15 mouse cellular contexts compared by ENCODE assay signal in genomic region chr3:133341106-133341505, GRCm38 (mm10).
"Had no signal": no experiment of that assay in that cellular context is flagged by ENCODE, and none has a peak within 500 bp of the region (broad histone marks: within the 10 kb centered on the region; RNA-seq: fewer than 3 reads in every experiment).

No protein-coding gene starts in this region.

- ATAC-seq: intestine, postnatal 0 days; liver, embryonic 12.5 days had no signal

- H3K4me2 ChIP-seq: kidney, embryonic 15.5 days; liver, embryonic 12.5 days; liver, embryonic 15.5 days; midbrain, embryonic 11.5 days; stomach, embryonic 15.5 days had no signal

- H3K4me3 ChIP-seq: kidney, embryonic 15.5 days; left cerebral cortex, adult 2 months; liver, embryonic 12.5 days; liver, embryonic 15.5 days; stomach, embryonic 15.5 days had no signal

- H3K9ac ChIP-seq: kidney, embryonic 15.5 days; liver, embryonic 12.5 days; liver, embryonic 15.5 days; stomach, embryonic 15.5 days had no signal

- H3K27ac ChIP-seq: kidney, embryonic 15.5 days; left cerebral cortex, adult 2 months; liver, embryonic 12.5 days; liver, embryonic 15.5 days; stomach, embryonic 15.5 days had no signal

- H3K9me3 ChIP-seq: kidney, embryonic 15.5 days; liver, embryonic 12.5 days; liver, embryonic 15.5 days; stomach, embryonic 15.5 days had no signal

- H3K27me3 ChIP-seq: kidney, embryonic 15.5 days; liver, embryonic 12.5 days; liver, embryonic 15.5 days; stomach, embryonic 15.5 days had no signal

- DNase-seq: kidney, adult 2 months; kidney, postnatal 10 days; kidney, postnatal 36 days; layer of hippocampus, postnatal 36 days; midbrain, embryonic 14.5 days; right cerebral cortex, postnatal 25 days; spleen, adult 18-20 months; thymus, postnatal 36 days had no signal
